In the genomic region with DNA sequence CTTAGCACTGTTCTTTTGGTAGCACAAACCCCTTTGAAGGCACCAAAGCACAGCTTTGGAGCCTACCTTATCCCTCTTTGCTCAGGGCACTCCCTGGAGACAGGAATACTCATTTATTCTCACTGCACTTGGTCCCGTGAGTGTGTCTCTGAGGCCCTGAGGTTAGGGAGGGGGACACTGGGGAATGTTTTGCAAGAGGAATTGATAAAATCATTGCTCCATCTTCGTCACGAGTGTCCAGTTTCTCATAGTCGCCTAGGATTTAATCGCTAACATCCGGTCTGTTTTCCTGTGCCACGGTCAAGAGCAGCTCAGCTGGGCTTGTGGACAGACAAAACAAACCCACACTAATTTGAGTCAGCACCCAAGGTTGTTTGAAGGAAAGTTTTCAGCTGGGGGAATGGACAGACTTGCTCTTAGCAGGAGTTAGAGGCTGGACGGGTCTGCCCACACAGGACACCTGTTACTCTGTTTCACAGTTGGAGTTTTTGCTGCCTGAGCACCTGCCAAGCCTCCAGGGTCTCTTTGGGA, we compare ENCODE assay signal across 11 mouse cellular contexts. TPM values are rescaled to one million over a fixed set of nuclear protein-coding genes. Genes with fewer than 3 reads are reported as not detected.
DNase-seq lines count a peak whose midpoint lies in the region; ATAC-seq and TF ChIP-seq lines count a peak whose summit lies in the region.
"Not testable (repeated sequence)": the region's sequence is repeated elsewhere in the genome, so short reads cannot be mapped to it uniquely, and the experiment has no call there.
"Had no signal": no experiment of that assay in that cellular context is flagged by ENCODE, and none has a peak within 500 bp of the region (broad histone marks: within the 10 kb centered on the region; RNA-seq: fewer than 3 reads in every experiment).

No protein-coding gene starts in this region.

- TF ChIP-seq CTCF in kidney, adult 2 months (conservative IDR thresholded peaks at IDR 0.05; ENCODE audit: insufficient read depth, insufficient read length, low read depth, low read length); midbrain, postnatal 0 days (IDR thresholded peaks at IDR 0.05): not testable (repeated sequence)

- peak; percentile 26; the same call in 1 of the 2 replicates for ATAC-seq in forebrain, embryonic 11.5 days (replicated peaks; ENCODE audit: low FRiP score)
- ATAC-seq in hindbrain, embryonic 12.5 days (ENCODE audit: low FRiP score) = peak; percentile 75
- peak; percentile 26; the same call in 1 of the 2 replicates for ATAC-seq in lung, embryonic 16.5 days (ENCODE audit: low read depth)
- peak; percentile 47; the same call in 1 of the 2 replicates for ATAC-seq in midbrain, postnatal 0 days (ENCODE audit: low FRiP score)

- 38% methylated on average over 3 of the region's 8 CpGs for WGBS in forebrain, embryonic 11.5 days
- 49% methylated on average over 4 of the region's 8 CpGs for WGBS in hindbrain, embryonic 12.5 days
- 32% methylated on average over 5 of the region's 8 CpGs for WGBS in kidney, adult 2 months
- 18% methylated on average over 2 of the region's 8 CpGs for WGBS in lung, embryonic 16.5 days
- WGBS in midbrain, postnatal 0 days = 20% methylated on average over 2 of the region's 8 CpGs

- TF ChIP-seq POLR2A in kidney, adult 2 months (IDR thresholded peaks at IDR 0.05; ENCODE audit: low read depth, low read length) = not testable (repeated sequence)

- not testable (repeated sequence) for H3K9me3 ChIP-seq in forebrain, embryonic 11.5 days (ENCODE audit: control insufficient read depth, low read length); hindbrain, embryonic 12.5 days (replicated peaks); lung, embryonic 16.5 days (ENCODE audit: control insufficient read depth, low read length); midbrain, postnatal 0 days (ENCODE audit: low read length)

- not testable (repeated sequence) for H3K4me2 ChIP-seq in forebrain, embryonic 11.5 days (ENCODE audit: low read depth, low read length, severe bottlenecking); hindbrain, embryonic 12.5 days (replicated peaks); lung, embryonic 16.5 days (ENCODE audit: low read depth, low read length); midbrain, postnatal 0 days (ENCODE audit: low read depth, low read length, poor library complexity, severe bottlenecking)

- H3K4me1 ChIP-seq in forebrain, embryonic 11.5 days (replicated peaks; ENCODE audit: control insufficient read depth, insufficient read depth, low read length); hindbrain, embryonic 12.5 days; kidney, adult 2 months (ENCODE audit: control insufficient read depth, insufficient read depth, low read length); lung, embryonic 16.5 days (replicated peaks; ENCODE audit: control insufficient read depth, insufficient read depth, low read length); midbrain, postnatal 0 days (ENCODE audit: insufficient read depth, low read length): not testable (repeated sequence)

- H3K27ac ChIP-seq in forebrain, embryonic 11.5 days (ENCODE audit: low read depth, low read length); hindbrain, embryonic 12.5 days; kidney, adult 2 months (ENCODE audit: insufficient read depth, low read depth, low read length); lung, embryonic 16.5 days (ENCODE audit: low read length); midbrain, postnatal 0 days (ENCODE audit: low read depth, low read length): not testable (repeated sequence)

- DNase-seq in forebrain, embryonic 11.5 days (ENCODE audit: low spot score); midbrain, postnatal 0 days (ENCODE audit: low spot score): not testable (repeated sequence)
- DNase-seq in heart, adult 8-10 months (ENCODE audit: low spot score) = peak; percentile 53
- peak; percentile 36 for DNase-seq in kidney, adult 2 months
- DNase-seq in testis, postnatal 14 days (ENCODE audit: low spot score) = peak; percentile 55

- not testable (repeated sequence) for H3K36me3 ChIP-seq in forebrain, embryonic 11.5 days (ENCODE audit: control insufficient read depth, insufficient read depth, low read length); hindbrain, embryonic 12.5 days; kidney, adult 2 months (ENCODE audit: control insufficient read depth, insufficient read depth, low read length); lung, embryonic 16.5 days (ENCODE audit: control insufficient read depth, insufficient read depth, low read length); midbrain, postnatal 0 days (ENCODE audit: insufficient read depth, low read length)

- not testable (repeated sequence) for H3K27me3 ChIP-seq in forebrain, embryonic 11.5 days (ENCODE audit: control insufficient read depth, insufficient read depth, low read length); hindbrain, embryonic 12.5 days; kidney, adult 2 months (replicated peaks; ENCODE audit: control insufficient read depth, insufficient read depth, low read length); lung, embryonic 16.5 days (ENCODE audit: control insufficient read depth, insufficient read depth, low read depth, low read length); midbrain, postnatal 0 days (ENCODE audit: insufficient read depth, low read length)

- not testable (repeated sequence) for H3K4me3 ChIP-seq in forebrain, embryonic 11.5 days (ENCODE audit: low read depth, low read length); hindbrain, embryonic 12.5 days; kidney, adult 2 months (ENCODE audit: insufficient read depth, low read depth, low read length); lung, embryonic 16.5 days (ENCODE audit: low read length); midbrain, postnatal 0 days (ENCODE audit: low read depth, low read length)

- H3K9ac ChIP-seq in forebrain, embryonic 11.5 days (ENCODE audit: low read length); hindbrain, embryonic 12.5 days; lung, embryonic 16.5 days (ENCODE audit: low read length); midbrain, postnatal 0 days (replicated peaks; ENCODE audit: low read length, poor library complexity, severe bottlenecking): not testable (repeated sequence)

RNA-seq across cellular contexts. Expression of gene Sytl3, which starts 26.5 kb away (rescaled TPM):
- not detected in 2 replicates for polyA plus RNA-seq in forebrain, embryonic 11.5 days (2014; fragmentation: Nextera tagmentation; extraction: Ambion mirVana)
- under 1 TPM in 3 of 4 experiments, not detected in 1; 0.25 to 0.56 (median 0.34) TPM for total RNA-seq in heart, adult 8-10 months (2022)
- polyA plus RNA-seq in hindbrain, embryonic 12.5 days (2016; fragmentation: Nextera tagmentation; extraction: Ambion mirVana) = 0.46 TPM in 1 of 2 replicates, not detected in the other
- 2.8 and 3.7 TPM in 2 replicates for polyA plus RNA-seq in kidney, adult 2 months (2012; rRNA removed)
- polyA plus RNA-seq in lung, embryonic 16.5 days (2015; fragmentation: Nextera tagmentation; extraction: Ambion mirVana) = 0.90 and 1.2 TPM in 2 replicates
- 0.33 TPM in 1 of 2 replicates, not detected in the other for total RNA-seq in midbrain, postnatal 0 days (2014; rRNA removed)
- polyA plus RNA-seq in midbrain, postnatal 0 days (2015; fragmentation: Nextera tagmentation; extraction: Ambion mirVana) = 0.49 and 0.65 TPM in 2 replicates
- total RNA-seq: layer of hippocampus, adult 18-20 months had no signal
- polyA plus RNA-seq: adrenal gland, adult 2 months; embryonic facial prominence, embryonic 10.5 days; myocyte had no signal

RNA-seq across cellular contexts. Expression of gene Dynlt1f, which starts 29.7 kb away (rescaled TPM):
- 282 and 296 TPM in 2 replicates for polyA plus RNA-seq in forebrain, embryonic 11.5 days (2014; fragmentation: Nextera tagmentation; extraction: Ambion mirVana)
- 10 to 100 TPM; 37.9 to 41.6 (median 39.9) TPM for total RNA-seq in heart, adult 8-10 months (2022)
- 272 and 308 TPM in 2 replicates for polyA plus RNA-seq in hindbrain, embryonic 12.5 days (2016; fragmentation: Nextera tagmentation; extraction: Ambion mirVana)
- polyA plus RNA-seq in kidney, adult 2 months (2012; rRNA removed) = 61.6 and 64.5 TPM in 2 replicates
- polyA plus RNA-seq in lung, embryonic 16.5 days (2015; fragmentation: Nextera tagmentation; extraction: Ambion mirVana) = 258 and 269 TPM in 2 replicates
- 139 and 140 TPM in 2 replicates for total RNA-seq in midbrain, postnatal 0 days (2014; rRNA removed)
- 274 and 277 TPM in 2 replicates for polyA plus RNA-seq in midbrain, postnatal 0 days (2015; fragmentation: Nextera tagmentation; extraction: Ambion mirVana)
